Mouse (Mus musculus): ENCODE measurements around the gene Dynlt1f.
"Not testable (repeated sequence)": the region's sequence is repeated elsewhere in the genome, so short reads cannot be mapped to it uniquely, and the experiment has no call there.

GRCm38 (mm10) chr17:6601204-6601911, 54.3 kb downstream of the Dynlt1f start, which contains the start of gene Dynlt1c:
- not testable (repeated sequence) for TF ChIP-seq CTCF, POLR2A (IDR thresholded peaks at IDR 0.05; ENCODE audit: insufficient read depth, low read depth, low read length)
